Mouse (Mus musculus) stomach, postnatal 0 days (tissue): ENCODE data around the gene Unc13b. TPM values are rescaled to one million over a fixed set of nuclear protein-coding genes. Genes with fewer than 3 reads are reported as not detected.
"Not testable (repeated sequence)": the region's sequence is repeated elsewhere in the genome, so short reads cannot be mapped to it uniquely, and the experiment has no call there.

Experiments
- ATAC-seq: fragments of 200-750 bp; cut with Nextera tagmentation; 2 replicates; pipeline ENCODE4 v1.8.0; 2017; ENCODE audit not compliant: low FRiP score, low TSS enrichment
- DNase-seq: peaks from one replicate; pipeline ENCODE4 v3.0.0-alpha.2; 2016; ENCODE audit warnings: low spot score
- H3K27ac ChIP-seq: fragments of 300-500 bp; sonication (generic); replicated peaks from 2 replicates; pipeline ENCODE4 v1.5.1; 2014; ENCODE audit warnings: mild to moderate bottlenecking, control low read depth
- H3K27me3 ChIP-seq: fragments of 300-500 bp; sonication (generic); 2 replicates; pipeline ENCODE4 v1.6.1; 2014; ENCODE audit warnings: low read length; ENCODE audit not compliant: control insufficient read depth, insufficient read depth
- H3K36me3 ChIP-seq: fragments of 300-500 bp; sonication (generic); 2 replicates; pipeline ENCODE4 v1.6.1; 2014; ENCODE audit warnings: low read length, mixed read lengths; ENCODE audit not compliant: control insufficient read depth, insufficient read depth
- H3K4me1 ChIP-seq: fragments of 300-500 bp; sonication (generic); replicated peaks from 2 replicates; pipeline ENCODE4 v1.6.1; 2014; ENCODE audit warnings: antibody characterized with exemption; ENCODE audit not compliant: control insufficient read depth, insufficient read depth
- H3K4me2 ChIP-seq: fragments of 300-500 bp; sonication (generic); replicated peaks from 2 replicates; pipeline ENCODE4 v1.6.1; 2014; ENCODE audit warnings: low read depth, mild to moderate bottlenecking, control low read depth, moderate library complexity
- H3K4me3 ChIP-seq: fragments of 300-500 bp; sonication (generic); 2 replicates; pipeline ENCODE4 v1.5.1; 2014; ENCODE audit warnings: low read depth, low read length, control low read depth
- H3K9ac ChIP-seq: fragments of 300-500 bp; sonication (generic); 2 replicates; pipeline ENCODE4 v1.6.1; 2014; ENCODE audit warnings: mild to moderate bottlenecking, low read length, control low read depth, mixed read lengths
- H3K9me3 ChIP-seq: fragments of 300-500 bp; sonication (generic); 2 replicates; pipeline ENCODE4 v1.6.1; 2016; ENCODE audit warnings: low read length; ENCODE audit not compliant: control insufficient read depth
- CTCF ChIP-seq: IDR thresholded peaks from 2 replicates; pipeline ENCODE4 v1.5.1; 2016; ENCODE audit warnings: antibody characterized with exemption, low read depth, mild to moderate bottlenecking, moderate library complexity
- EP300 ChIP-seq: optimal IDR thresholded peaks from 2 replicates; pipeline ENCODE3; 2016; ENCODE audit warnings: antibody characterized with exemption
- WGBS: fragments of 180-500 bp; shearing (Covaris S2); extraction: QIAGEN DNeasy Blood & Tissue Kit; methylation state at CpG from one replicate; pipeline ENCODE4 v1.1.7; 2014; 5-methylcytosine and 5-hydroxymethylcytosine counted together
- polyA plus RNA-seq: library from polyadenylated mRNA; unstranded; fragments of >200 nt; fragmentation: Nextera tagmentation; extraction: Ambion mirVana; gene quantifications from 2 replicates; pipeline ENCODE4 v1.2.1, GENCODE M21; 2015

The Unc13b gene
- polyA plus RNA-seq, 1 experiment from 2014 or later = 3.2 TPM

- WGBS = 82% methylated on average over 3 of the region's 3 CpGs
- no peaks in the 10 kb centered on the region for H3K4me1 ChIP-seq
- H3K4me2 ChIP-seq = no peak overlapping the region
- no peaks in the 10 kb centered on the region for H3K9me3 ChIP-seq
- ATAC-seq (no peak), DNase-seq (no peak)
- H3K27me3 ChIP-seq = no peaks in the 10 kb centered on the region
- no peak overlapping the region for H3K4me3 ChIP-seq
- no peak for TF ChIP-seq CTCF
- TF ChIP-seq EP300 = no peak
- H3K9ac ChIP-seq = no peak overlapping the region
- H3K27ac ChIP-seq = no peak overlapping the region
- no peaks in the 10 kb centered on the region for H3K36me3 ChIP-seq
Measured at GRCm38 (mm10) chr4:43129750-43130149, 71.0 kb downstream of the Unc13b start.

- Histone ChIP-seq H3K9ac (no peak overlapping the region), H3K4me2 (no peak overlapping the region), H3K4me1 (no peaks in the 10 kb centered on the region), H3K9me3 (no peaks in the 10 kb centered on the region), H3K27me3 (no peaks in the 10 kb centered on the region), H3K4me3 (no peak overlapping the region), H3K36me3 (no peaks in the 10 kb centered on the region), H3K27ac (no peak overlapping the region)
- TF ChIP-seq CTCF = no peak
- no peak for TF ChIP-seq EP300
- ATAC-seq (no peak), DNase-seq (no peak)
- WGBS = 85% methylated on average over 1 of the region's 1 CpGs
Measured at GRCm38 (mm10) chr4:43142610-43143009, 83.9 kb downstream of the Unc13b start.

GRCm38 (mm10) chr4:43152413-43152812 lies 93.7 kb downstream of the Unc13b start:
- not testable (repeated sequence) for H3K36me3 ChIP-seq, ATAC-seq, H3K9me3 ChIP-seq, H3K4me1 ChIP-seq, H3K4me2 ChIP-seq, H3K9ac ChIP-seq, DNase-seq, H3K27me3 ChIP-seq, H3K4me3 ChIP-seq, H3K27ac ChIP-seq
- 90% methylated on average over 4 of the region's 4 CpGs for WGBS

GRCm38 (mm10) chr4:43160045-43160444 lies 101.3 kb downstream of the Unc13b start:
- no peak for TF ChIP-seq EP300
- TF ChIP-seq CTCF = no peak
- no peaks in the 10 kb centered on the region for H3K36me3 ChIP-seq
- H3K27me3 ChIP-seq = no peaks in the 10 kb centered on the region
- H3K4me2 ChIP-seq = no peak overlapping the region
- H3K4me3 ChIP-seq = no peak overlapping the region
- ATAC-seq (no peak), DNase-seq (no peak)
- no peaks in the 10 kb centered on the region for H3K4me1 ChIP-seq
- no peaks in the 10 kb centered on the region for H3K9me3 ChIP-seq
- no peak overlapping the region for H3K9ac ChIP-seq
- H3K27ac ChIP-seq = no peak overlapping the region
- 43% methylated on average over 3 of the region's 3 CpGs for whole genome bisulfite sequencing

- WGBS = 84% methylated on average over 3 of the region's 3 CpGs
- TF ChIP-seq EP300 = no peak
- no peak for TF ChIP-seq CTCF
- H3K9ac ChIP-seq = no peak overlapping the region
Measured at GRCm38 (mm10) chr4:43161124-43161657, 102.4 kb downstream of the Unc13b start.

GRCm38 (mm10) chr4:43163205-43163604 lies 104.5 kb downstream of the Unc13b start:
- ATAC-seq (no peak), DNase-seq (no peak)
- H3K9ac ChIP-seq = no peak overlapping the region
- H3K4me3 ChIP-seq = no peak overlapping the region
- H3K36me3 ChIP-seq = no peaks in the 10 kb centered on the region
- H3K9me3 ChIP-seq = no peaks in the 10 kb centered on the region
- 60% methylated on average over 3 of the region's 3 CpGs for WGBS
- no peaks in the 10 kb centered on the region for H3K27me3 ChIP-seq
- no peaks in the 10 kb centered on the region for H3K4me1 ChIP-seq
- H3K4me2 ChIP-seq = no peak overlapping the region
- TF ChIP-seq EP300 = no peak
- H3K27ac ChIP-seq = no peak overlapping the region

More at GRCm38 (mm10) chr4:43161124-43161657, 102.4 kb downstream of the Unc13b start:
- DNase-seq (no peak), ATAC-seq (no peak)
- Histone ChIP-seq H3K27me3 (no peaks in the 10 kb centered on the region), H3K4me1 (no peaks in the 10 kb centered on the region), H3K4me2 (no peak overlapping the region), H3K36me3 (no peaks in the 10 kb centered on the region), H3K9me3 (no peaks in the 10 kb centered on the region), H3K4me3 (no peak overlapping the region), H3K27ac (no peak overlapping the region)
